Mouse (Mus musculus): ENCODE data around the gene Arid1a.

The Arid1a gene

GRCm38 (mm10) chr4:133756514-133757268 is at the start of gene Arid1a:
TSS of gene Arid1a (minus strand) at chr4:133756769.
- in situ Hi-C loops (cut with MboI; ENCODE audit: low sequenced_read_pairs): loop anchor here (10.0 kb wide), 1 partner anchor 58 kb away; no protein-coding TSS in a partner anchor

GRCm38 (mm10) chr4:133804401-133805263 is 48.1 kb upstream of the Arid1a start:
- in situ Hi-C loops (cut with MboI; ENCODE audit: low sequenced_read_pairs): no loop called here

GRCm38 (mm10) chr4:133800589-133800988 is 44.0 kb upstream of the Arid1a start:
- in situ Hi-C loops (cut with MboI; ENCODE audit: low sequenced_read_pairs): no loop called here

- in situ Hi-C loops (cut with MboI; ENCODE audit: low sequenced_read_pairs): no loop called here
Observed at GRCm38 (mm10) chr4:133793269-133793668, 36.7 kb upstream of the Arid1a start.

- in situ Hi-C loops (cut with MboI; ENCODE audit: low sequenced_read_pairs): no loop called here
Observed at GRCm38 (mm10) chr4:133774570-133775554, 18.3 kb upstream of the Arid1a start.

GRCm38 (mm10) chr4:133769157-133769556 is 12.6 kb upstream of the Arid1a start:
- in situ Hi-C loops (cut with MboI; ENCODE audit: low sequenced_read_pairs): no loop called here

GRCm38 (mm10) chr4:133763112-133763511 is 6.5 kb upstream of the Arid1a start:
- in situ Hi-C loops (cut with MboI; ENCODE audit: low sequenced_read_pairs): no loop called here

GRCm38 (mm10) chr4:133759659-133760058 is 3.1 kb upstream of the Arid1a start:
- in situ Hi-C loops (cut with MboI; ENCODE audit: low sequenced_read_pairs): loop anchor here (10.0 kb wide), 1 partner anchor 55 kb away; no protein-coding TSS in a partner anchor

- in situ Hi-C loops (cut with MboI; ENCODE audit: low sequenced_read_pairs): loop anchor here (10.0 kb wide), 1 partner anchor 57 kb away; no protein-coding TSS in a partner anchor
Observed at GRCm38 (mm10) chr4:133757269-133757835, 783 bp upstream of the Arid1a start.

- in situ Hi-C loops (cut with MboI; ENCODE audit: low sequenced_read_pairs): loop anchor here (10.0 kb wide), 1 partner anchor 59 kb away; no protein-coding TSS in a partner anchor
Observed at GRCm38 (mm10) chr4:133755861-133756371, 653 bp downstream of the Arid1a start.

GRCm38 (mm10) chr4:133754871-133755765 is 1.5 kb downstream of the Arid1a start:
- in situ Hi-C loops (cut with MboI; ENCODE audit: low sequenced_read_pairs): loop anchor here (10.0 kb wide), 1 partner anchor 60 kb away; no protein-coding TSS in a partner anchor

- in situ Hi-C loops (cut with MboI; ENCODE audit: low sequenced_read_pairs): loop anchor here (10.0 kb wide), 1 partner anchor 61 kb away; no protein-coding TSS in a partner anchor
Observed at GRCm38 (mm10) chr4:133754238-133754637, 2.3 kb downstream of the Arid1a start.

- in situ Hi-C loops (cut with MboI; ENCODE audit: low sequenced_read_pairs): loop anchor here (10.0 kb wide), 1 partner anchor 61 kb away; no protein-coding TSS in a partner anchor
Observed at GRCm38 (mm10) chr4:133753375-133754190, 3.0 kb downstream of the Arid1a start.

GRCm38 (mm10) chr4:133752449-133753374 is 3.9 kb downstream of the Arid1a start:
- in situ Hi-C loops (cut with MboI; ENCODE audit: low sequenced_read_pairs): loop anchor here (10.0 kb wide), 1 partner anchor 62 kb away; no protein-coding TSS in a partner anchor

GRCm38 (mm10) chr4:133751521-133752448 is 4.8 kb downstream of the Arid1a start:
- in situ Hi-C loops (cut with MboI; ENCODE audit: low sequenced_read_pairs): loop anchor here (10.0 kb wide), 1 partner anchor 63 kb away; no protein-coding TSS in a partner anchor

Data from CH12F3 (cell line).